Mouse (Mus musculus): ENCODE measurements around the gene Ilf2. TPM values are rescaled to one million over a fixed set of nuclear protein-coding genes. Genes with fewer than 3 reads are reported as not detected.

Gene Ilf2
- total RNA-seq, 2 experiments from 2014 or later, result 90.2 to 94.9 TPM

DNA sequence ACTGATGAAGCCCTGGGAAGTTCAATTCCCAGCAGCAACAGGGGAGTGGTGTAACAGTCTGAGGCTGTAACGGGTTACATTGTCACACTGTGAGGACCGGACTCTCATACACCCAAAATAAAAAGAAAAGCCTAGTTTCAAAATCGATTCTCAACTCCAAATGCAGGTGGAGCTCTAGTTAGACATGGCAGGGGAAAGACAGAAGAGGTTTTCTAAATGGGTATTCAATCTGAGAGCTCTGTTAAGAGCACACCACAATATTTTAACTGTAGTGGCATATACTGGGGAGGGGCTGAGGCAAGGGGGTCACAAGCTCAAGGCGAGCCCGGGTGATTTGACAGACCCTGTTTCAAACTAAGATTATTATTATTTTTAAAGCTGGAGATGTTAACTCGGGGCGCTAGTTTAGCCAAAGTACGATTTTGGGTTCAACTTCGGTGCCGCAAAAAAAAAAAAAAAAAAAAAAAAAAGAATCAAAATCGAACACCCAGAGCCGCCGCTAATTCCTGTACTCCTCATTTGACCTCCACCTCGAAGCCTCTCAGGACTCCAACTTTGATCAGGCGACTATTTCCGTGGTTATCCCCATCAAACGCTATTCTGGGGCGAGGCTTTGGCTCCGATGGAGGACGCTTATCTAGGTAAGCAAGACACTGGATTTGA is 32.5 kb downstream of the Ilf2 start:
- no peak for DNase-seq (ENCODE audit: low spot score in 2 of 2)

DNA sequence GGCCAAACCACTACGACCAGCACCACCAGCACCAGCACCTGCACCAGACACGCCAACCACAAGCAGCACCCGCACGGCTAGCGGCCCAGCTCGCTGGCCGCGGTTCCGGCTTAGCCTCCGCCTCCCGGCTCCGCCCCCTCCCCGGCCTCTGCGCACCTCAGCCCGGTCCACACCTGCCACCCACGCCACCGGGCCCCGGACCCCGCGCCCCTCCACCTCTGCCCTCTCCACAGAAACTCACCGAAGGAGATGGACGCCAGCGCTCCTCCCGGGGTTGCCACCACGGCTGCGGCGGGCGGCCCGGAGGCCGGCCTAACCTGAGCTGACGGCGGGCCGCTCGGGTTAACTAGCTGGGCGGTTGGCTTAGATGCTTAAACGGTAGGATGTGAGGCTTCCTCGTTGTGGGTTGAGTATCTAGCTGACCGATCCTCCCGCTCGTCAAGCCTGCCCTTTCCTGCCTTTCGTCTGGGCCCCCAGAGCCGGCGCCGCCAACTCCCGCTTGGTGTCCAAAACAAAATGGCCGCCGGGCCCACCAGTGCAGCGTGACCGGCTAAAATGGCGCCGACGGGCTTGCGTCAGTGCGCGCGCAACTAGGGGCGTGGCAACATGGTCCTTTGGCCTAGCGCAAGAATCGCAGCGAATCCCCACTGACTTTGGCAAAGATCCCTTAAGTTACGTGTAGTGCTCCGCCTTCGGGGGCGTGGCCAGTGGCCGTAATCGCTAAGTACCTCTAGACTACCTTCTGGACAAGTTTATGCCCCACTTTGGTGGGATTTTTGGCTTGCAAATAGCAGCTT is 33.2 kb downstream of the Ilf2 start, which contains the start of gene Chtop:
Chtop (minus strand) TSS at position 549 of the 797 bp plus-strand sequence.
- DNase-seq (ENCODE audit: low spot score in 2 of 2), result peak; percentile 99 to 100

DNA sequence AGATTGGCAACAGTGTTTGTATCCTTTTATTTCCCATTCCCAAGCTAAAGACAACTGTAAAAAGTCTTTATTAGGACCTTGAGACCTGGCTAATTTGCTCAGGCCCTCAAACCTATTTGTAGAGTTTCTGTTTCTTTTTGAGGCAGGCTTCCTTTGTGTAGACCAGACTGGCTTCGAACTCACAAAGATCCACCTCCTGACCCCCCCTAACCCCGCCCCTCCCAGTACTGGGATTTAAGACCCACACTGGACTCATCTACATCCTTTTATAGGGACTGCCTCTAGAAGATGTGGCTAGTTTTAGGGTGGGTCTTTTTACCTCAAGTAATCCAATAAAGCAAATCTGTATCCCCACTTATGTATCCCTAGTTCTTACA is 33.8 kb downstream of the Ilf2 start:
- no peak for DNase-seq (ENCODE audit: low spot score in 2 of 2)

DNA sequence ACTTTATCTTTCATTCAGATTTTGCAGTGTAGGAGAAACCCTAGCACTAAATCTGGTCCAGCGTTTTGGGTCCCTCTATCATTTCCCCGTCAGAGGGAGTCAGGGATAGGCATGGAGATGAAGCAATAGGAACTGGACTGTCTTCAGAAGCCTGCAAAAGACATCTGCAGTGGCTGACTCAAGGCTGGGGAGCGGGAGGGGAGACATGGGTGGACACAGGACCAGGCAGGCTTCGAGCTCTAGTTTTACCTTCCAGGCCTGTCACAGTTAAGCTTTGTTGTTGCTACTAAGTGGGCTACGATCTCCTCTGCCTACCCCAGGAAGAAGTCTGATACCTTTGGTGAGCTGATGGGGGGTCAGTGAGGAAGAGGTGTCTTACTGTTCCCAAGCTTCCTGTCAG is 36.4 kb downstream of the Ilf2 start:
- DNase-seq (ENCODE audit: low spot score in 2 of 2), result no peak

DNA sequence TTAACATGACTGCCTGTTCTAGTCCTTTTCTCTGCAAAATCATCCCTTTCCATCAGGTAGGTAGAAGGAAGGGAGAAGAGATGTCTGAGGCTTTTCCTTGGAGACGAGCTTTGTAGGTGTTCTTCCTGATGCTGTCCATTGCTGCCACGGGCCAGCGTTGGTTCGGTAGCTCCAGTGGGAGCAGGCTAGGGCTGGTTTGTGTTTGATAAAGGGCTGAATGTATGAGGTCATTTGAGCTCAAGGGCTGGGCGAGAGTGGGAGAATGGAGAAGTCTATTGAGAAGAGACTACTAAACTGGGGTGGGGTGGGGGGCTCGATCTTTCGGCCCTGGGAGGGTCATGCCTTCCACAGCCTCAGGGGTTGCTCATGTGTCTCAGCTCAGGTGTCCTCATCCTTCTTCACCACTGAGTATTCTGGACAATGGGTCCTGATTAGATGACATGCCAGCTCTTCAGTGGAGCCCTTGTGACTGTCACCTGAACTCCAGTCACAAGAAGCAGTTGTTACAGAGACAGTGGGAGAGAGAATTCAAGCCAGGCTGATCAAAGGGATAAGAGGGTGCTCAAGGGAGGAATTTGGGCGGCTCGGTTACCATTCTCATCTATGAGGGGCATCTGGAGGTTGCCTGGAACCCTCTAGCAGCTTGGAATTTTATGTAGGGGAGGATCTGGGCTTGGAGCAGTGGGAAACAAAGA is 37.2 kb downstream of the Ilf2 start:
- DNase-seq (ENCODE audit: low spot score in 2 of 2), result no peak

DNA sequence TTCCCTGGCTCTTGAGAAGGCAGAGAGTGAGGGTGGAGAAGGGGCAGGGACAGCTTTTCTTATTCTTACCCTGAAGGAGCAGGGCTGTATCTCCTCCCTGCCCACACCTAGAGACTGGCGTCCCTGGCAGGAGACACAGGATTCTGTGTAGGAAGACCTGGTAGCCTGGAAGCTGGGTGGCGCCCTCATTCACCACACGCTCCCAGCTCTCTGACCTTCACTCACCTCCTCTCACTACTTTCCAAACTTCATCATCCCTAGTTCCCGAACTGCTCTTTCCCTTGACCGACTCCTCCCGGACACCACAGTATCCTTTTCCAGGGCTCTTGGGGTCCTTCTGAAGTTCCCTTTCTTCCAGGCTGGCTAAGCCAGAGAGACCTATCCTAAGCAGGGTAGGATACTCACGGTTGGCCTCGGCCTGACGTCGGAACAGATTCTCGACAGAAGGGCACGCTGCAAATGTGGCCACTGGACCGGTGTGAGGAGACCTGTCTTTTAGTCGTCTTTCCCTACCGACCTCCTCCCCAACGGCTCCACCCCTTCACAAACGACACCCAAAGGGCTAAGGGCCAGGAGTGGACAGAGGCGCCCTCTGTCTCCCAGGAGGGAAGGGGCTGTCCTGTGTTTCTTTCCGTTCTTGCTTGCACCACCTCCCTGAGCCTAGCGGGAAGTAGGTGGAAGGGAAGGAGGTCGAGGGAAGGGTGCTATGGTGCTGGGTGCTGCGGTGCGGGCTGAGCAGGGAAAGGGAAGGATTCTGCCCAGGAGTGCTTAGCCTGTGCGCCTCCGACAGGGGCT is 38.1 kb downstream of the Ilf2 start, which contains the start of the genes S100a1 and S100a13:
S100a1 (minus strand) TSS at position 597 of the 795 bp plus-strand sequence.
S100a13 (plus strand) TSS at position 640 of the 795 bp plus-strand sequence.
- peak; percentile 39 to 56 for DNase-seq (ENCODE audit: low spot score in 2 of 2)

DNA sequence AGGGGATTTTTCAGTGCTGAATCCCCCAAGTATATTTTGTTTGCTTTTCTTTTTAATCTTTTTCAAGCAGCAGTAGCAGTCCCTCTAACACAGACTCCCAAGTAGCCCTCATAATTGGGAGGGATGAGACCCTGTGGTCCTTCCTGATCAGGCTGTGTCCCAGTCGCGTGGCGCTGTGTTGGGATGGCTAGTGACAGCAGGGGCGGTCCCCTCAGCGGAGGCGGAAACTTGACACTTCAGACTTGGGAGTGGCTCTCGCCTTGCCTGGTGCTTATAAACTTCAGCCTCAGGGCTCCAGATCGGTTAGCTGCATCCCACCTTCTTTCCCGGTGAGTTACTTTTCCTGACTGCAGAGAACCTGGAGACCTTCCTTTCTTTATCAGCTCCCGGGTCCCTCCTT is 38.8 kb downstream of the Ilf2 start:
- DNase-seq (ENCODE audit: low spot score in 2 of 2), result no peak

DNA sequence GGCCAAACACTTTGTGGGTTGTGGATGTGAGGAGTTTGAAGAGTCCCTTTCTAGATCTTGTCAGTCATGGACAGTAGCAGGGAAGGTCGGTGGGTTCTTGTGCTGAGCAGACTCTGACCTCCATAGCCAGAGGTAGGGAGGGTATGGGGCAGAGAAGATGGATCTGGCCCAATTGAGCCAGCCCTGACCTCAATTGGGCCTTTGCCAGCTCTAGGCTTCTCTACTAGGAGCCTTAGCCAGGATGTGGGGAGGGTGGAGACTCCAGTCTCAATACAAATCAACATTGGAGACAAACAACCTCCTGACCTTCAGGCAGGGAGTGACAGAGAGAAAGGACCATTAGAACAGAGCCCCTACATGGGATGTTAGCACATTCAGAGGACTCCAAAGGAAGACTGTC is 39.3 kb downstream of the Ilf2 start:
- DNase-seq (ENCODE audit: low spot score in 2 of 2), result no peak

DNA sequence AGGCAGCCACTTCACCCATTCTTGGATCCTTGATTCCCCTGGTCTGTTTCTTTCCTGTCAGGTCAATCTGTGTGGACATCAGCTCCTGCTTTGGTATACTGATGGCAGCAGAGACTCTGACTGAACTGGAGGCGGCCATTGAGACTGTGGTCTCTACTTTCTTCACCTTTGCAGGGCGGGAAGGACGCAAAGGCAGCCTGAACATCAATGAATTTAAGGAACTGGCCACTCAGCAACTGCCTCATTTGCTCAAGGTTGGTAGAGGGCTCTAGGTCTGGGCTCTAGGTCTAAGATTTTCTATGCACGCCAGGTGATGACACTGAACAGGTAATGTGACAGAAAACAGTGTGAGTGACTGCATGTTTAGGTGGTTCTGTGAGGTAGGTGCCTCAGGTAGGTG is 39.9 kb downstream of the Ilf2 start:
- no peak for DNase-seq (ENCODE audit: low spot score in 2 of 2)

DNA sequence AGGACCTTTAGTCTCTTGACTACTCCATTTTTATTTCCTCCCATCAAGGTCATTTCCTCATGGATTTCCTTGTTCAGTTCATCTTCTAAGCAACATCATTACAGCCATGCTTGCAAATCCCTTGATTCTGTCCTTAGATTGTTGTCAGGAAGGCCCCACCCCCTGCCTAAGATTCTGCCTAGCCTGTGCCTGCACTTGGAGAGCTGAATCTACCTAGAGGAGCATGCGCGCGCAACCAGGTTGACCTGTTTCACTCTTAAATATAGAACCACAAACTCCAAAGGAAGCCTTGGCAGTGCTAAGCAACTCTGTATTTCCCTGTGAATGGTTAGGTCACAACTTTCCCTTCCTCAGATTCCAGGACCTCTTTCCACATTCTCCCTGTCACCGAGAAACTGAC is 41.8 kb downstream of the Ilf2 start:
- no peak for DNase-seq (ENCODE audit: low spot score in 2 of 2)

DNA sequence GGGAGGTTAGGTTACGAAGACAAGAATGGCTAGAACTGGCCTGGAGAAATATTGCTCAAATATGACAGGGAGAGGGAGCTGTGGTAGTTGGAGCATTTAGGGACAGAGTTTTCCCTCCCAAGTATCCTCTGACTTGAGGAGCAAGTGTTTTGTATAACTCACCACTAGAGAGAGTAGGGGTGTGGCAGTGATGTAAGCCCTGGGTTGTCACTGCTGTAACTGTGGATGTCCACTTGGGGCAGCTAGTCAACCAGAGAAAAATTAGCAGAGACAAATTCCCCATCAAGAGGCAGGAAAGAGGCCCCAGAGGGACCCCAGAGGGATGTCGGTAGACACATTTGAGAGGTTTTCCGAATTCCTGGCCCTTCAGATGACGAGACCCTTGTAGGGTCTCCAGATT is 49.5 kb downstream of the Ilf2 start:
- peak in 1 of 2 experiments; percentile 45 for DNase-seq (ENCODE audit: low spot score in 2 of 2)

DNA sequence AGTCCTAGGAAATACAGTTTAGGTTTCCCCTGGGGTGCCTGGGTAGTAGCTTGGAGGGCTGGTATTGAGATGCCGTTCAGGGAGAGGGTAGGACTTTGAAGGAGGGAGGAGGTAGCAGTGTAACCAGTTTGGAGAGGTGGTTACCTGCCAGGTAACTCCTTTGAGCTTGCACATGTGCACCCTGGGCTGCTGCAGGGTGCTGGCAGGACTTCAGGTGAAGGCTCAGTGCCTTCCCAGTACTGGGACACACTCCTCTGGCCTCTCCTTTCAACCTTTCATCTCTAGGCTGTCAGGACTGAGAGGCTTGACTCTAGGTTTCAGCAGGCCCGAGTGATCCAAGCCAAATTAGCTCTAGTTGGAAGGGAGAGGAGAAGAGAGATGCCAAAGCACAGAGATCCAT is 50.1 kb downstream of the Ilf2 start:
- no peak for DNase-seq (ENCODE audit: low spot score in 2 of 2)

DNA sequence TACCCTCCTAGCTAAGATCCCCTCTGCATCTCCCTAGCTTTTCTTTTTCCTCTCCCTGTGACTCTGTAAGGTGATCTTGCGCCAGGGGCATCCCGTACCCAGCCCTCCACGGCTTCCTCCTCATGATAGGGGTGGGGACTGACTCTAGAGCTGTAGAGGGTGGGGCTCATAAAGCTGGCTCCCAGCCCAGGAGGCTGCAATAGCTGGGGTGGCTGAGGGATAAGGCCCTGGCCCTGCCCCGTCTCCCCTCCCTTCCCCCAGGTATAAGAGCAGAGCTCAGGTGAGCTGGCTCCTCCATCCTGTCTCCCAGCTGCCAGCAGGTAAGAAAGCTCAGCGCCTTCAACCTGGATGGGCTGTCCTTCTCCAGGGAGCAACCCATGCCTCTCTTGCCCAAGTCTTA is 50.7 kb downstream of the Ilf2 start, which contains the start of gene S100a14:
S100a14 (plus strand) TSS at position 277 of the 400 bp plus-strand sequence.
- no peak for DNase-seq (ENCODE audit: low spot score in 2 of 2)

DNA sequence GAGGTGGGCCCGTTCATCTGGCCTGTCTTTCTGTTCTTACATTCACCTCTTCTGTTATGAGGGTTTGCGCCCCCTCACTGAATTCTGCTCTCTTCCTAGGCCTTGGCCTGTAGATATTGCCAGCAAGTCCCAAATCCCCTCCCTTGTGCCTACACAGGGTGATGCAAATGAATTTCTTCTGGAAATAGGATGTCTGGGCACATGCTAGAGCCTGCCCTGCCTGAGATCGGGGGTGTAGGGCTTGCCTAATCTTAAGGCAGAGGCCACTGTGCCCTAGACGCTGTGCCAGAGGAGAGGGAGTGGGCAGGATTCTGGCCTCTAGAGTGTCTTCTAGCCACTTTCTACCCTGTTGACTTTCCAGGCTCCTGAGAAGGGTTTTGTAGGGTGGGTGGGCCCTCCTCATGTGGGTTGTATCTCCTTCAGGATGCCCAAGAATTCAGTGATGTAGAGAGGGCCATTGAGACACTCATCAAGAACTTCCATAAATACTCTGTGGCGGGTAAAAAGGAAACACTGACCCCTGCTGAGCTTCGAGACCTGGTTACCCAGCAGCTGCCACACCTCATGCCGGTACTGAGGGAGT is 51.5 kb downstream of the Ilf2 start:
- DNase-seq (ENCODE audit: low spot score in 2 of 2), result no peak

DNA sequence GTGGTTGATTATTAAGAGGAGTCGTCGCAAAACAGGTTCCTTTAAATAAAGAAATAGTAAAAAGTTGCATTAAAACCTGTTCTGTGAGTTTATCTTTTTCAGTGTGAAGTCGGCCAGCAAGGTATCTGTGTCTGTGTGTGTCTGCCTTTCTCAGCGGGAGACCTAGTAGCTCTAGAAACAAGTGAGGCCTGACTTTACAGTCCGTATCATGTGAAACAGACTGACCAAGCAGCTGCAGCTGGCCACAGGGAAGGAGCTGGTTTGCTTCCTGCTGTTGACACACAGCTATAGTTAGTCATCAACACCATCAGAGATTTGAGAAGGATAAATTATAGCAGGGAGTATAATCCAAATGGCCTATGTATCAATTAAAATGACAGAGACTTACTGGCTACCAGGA is 55.8 kb downstream of the Ilf2 start:
- DNase-seq (ENCODE audit: low spot score in 2 of 2), result no peak

DNA sequence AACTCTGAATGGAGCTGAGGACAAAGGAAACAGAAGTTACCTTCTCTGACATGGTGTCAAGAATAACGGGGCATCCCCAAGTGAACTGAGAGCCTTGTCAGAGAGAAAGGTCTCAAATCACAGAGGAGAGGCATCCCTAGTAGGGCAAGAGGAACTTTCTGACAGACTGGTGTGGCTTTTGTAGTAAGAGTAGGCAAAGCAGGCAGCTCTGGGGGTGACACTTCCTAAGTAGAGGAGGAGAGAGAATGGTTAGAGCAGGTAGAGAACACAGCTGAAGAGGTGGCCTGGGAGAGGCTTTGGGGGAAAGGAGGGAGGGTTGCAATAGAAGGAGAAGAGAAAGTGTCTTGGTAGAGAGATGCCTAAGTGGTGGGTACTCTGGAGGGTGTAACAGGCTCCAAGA is 59.5 kb downstream of the Ilf2 start:
- no peak for DNase-seq (ENCODE audit: low spot score in 2 of 2)

DNA sequence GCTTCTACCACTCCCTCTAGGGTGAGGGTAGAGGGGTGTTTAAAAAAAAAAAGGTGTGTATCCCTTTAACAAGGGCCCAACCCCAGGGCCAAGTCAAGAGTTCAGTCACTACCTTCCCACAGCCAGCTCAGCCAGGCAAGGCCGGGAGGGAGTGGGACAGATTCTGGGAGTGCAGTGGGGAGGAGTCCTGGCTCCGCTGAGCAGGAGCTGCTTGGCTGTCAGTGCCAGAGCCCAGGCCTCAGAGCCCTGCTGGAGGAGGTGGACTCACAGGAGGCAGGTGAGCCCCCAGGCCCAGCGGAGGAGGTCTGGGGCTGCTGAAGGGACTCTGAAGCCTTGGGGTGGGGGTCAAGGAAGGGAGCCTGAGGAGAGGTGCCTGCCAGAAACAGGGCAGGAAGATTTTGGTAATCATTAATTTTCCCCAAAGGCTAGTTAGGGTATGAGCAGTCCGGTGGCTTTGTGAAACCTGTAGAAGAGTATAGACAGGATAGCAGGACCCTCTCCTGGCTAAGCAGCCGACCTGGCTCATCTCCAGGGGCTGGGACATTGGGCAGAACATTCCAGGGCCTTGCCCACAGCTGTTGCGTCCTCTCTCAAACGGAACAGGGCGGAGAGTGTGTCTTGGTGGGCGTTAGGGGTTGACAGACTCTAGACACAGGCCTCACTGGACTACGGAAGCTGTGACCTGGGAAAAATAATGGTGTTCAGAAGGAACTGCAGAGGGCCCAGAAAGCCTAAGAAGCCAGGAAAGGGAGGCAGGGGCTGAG is 61.4 kb downstream of the Ilf2 start, which contains the start of gene S100a16:
S100a16 (plus strand) TSS at position 114 of the 764 bp plus-strand sequence.
- DNase-seq (ENCODE audit: low spot score in 2 of 2), result no peak

DNA sequence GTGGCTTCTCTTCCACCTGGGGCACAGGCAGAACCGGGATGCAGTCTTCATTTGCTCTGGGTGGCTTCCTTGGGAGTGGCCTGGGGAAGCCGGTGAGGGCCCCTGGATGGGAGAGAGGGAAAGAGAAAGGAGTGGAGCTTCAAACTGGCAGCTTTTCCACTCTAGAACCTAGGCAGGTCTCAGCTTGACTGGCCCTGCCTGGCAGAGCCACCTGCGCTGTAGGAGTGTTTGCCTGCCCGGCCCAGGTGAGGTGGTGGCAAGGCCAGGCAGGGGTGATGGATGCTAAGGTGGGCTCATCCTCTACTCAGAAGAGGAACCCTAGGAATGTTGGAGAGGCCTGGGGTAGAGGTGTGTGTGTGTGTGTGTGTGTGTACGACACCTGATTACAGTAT is 62.0 kb downstream of the Ilf2 start:
- no peak for DNase-seq (ENCODE audit: low spot score in 2 of 2)

Measured in left cerebral cortex, adult 18-20 months (tissue).